Mouse (Mus musculus) spleen, adult 2 months (tissue): ENCODE measurements around the gene Grik2.

Source experiments
- CTCF ChIP-seq: fragments of 200-500 bp; IDR thresholded peaks from 2 replicates; pipeline ENCODE4 v1.5.1; 2011; ENCODE audit warnings: mild to moderate bottlenecking, inconsistent platforms; ENCODE audit not compliant: insufficient read depth, insufficient read length, insufficient replicate concordance; ENCODE audit errors: extremely low read depth
- POLR2A ChIP-seq: fragments of 200-500 bp; IDR thresholded peaks from 2 replicates; pipeline ENCODE4 v1.6.1; 2011; ENCODE audit warnings: low read depth, low read length, inconsistent platforms

- TF ChIP-seq CTCF: no peak
- TF ChIP-seq POLR2A: no peak
Observed at GRCm38 (mm10) chr10:49801001-49801400, 12.4 kb upstream of the Grik2 start.
